Mouse (Mus musculus) kidney, postnatal 4 days (tissue): ENCODE data around the gene Eif3b.
A peak's percentile ranks its signal among the peaks of the same experiment; 100 is the strongest.

Experiments
- DNase-seq, 2 experiments: peaks; one replicate each; pipeline ENCODE4 v3.0.0; 2021; ENCODE audit warnings: mixed read lengths in 2 of 2

Gene Eif3b

DNA sequence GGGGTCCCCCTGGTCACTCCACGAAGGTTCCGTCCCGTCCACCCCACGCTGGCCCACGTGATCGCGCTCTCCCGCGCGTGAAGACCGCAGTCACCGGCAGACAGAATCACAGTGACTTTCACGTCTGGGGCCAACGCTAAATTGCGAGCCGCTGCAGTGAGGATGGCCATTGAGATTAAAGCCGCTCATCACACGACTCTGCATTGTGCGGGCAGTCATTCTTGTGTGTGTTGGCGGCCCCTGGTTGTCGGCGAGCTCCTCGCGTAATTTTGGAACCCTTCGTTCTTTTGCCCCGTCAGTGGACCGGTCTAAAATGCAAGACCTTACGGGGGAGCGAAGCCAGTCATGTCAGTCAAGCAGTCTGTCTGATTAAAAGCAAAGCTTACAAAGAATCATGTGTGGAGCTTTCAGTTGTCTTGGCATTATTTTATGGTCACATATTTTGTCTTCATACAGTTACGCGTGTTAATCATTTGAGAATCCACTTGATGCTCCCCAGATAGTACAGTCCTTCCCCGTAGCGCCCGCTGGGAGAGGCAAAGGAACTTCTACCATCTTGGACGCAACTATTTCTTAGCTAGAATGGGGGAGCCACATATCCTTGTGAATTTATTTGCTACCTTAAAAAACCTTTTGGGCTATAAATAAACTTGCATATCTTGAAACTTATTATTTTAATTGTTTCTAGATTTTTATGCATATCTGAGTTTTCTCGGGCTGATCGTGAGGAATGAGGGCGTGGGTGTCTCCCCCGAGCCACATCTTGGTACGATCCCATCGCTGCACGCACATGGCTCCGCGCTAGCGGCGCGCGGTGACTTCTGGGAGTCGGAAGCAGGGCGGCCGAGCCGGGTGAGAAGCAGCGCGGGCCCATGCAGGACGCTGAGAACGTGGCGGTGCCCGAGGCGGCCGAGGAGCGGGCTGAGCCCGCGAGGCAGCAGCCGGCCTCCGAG lies at the start of gene Eif3b:
Gene Eif3b (plus strand): TSS at position 840 of the 953 bp plus-strand sequence.
- peak; percentile 90 to 95 for DNase-seq

- DNase-seq = no peak
These were observed 49.7 kb upstream of the Eif3b start for GRCm38 (mm10) chr5:140369466-140369865.

- DNase-seq = no peak
These were observed 48.5 kb upstream of the Eif3b start for GRCm38 (mm10) chr5:140370446-140371254.

DNA sequence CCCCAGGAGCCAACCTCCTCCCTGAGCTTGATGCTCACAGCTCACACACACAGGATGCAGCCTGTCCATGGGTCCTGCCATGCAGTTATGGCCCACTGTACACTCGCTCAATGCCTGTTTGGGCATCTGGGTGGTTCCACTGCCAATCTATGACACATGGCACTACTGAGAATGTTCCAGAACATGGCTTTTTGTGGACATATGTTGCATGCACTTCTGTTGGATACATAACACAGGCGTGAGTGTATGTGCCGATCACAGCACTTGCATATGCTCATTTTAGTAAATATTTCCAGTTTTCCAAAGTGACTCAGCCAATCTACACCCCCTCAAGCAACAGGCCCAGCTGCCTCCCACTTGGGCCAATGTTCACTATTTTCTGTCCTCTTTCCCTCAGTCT lies 47.5 kb upstream of the Eif3b start:
- DNase-seq = no peak

- no peak for DNase-seq
These were observed 45.4 kb upstream of the Eif3b start for GRCm38 (mm10) chr5:140373711-140374110.

DNA sequence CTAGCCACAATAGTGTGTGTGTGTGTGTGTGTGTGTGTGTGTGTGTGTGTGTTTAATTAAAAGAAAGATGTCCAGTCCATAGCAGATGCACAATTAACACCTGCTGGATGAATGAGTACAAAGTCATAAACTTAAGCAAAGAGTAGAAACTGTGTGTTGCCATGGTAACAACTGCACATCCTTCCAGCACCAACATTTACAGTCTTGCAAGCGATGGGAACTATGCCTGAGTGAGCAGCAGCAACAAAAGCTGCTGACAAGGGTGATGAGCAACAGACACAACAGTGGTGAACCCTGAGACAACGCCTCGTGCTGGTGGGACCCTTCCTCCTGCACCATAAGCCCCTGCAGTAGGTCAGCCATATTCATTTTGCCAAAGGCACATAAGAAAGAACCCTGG lies 44.9 kb upstream of the Eif3b start:
- DNase-seq = no peak

DNA sequence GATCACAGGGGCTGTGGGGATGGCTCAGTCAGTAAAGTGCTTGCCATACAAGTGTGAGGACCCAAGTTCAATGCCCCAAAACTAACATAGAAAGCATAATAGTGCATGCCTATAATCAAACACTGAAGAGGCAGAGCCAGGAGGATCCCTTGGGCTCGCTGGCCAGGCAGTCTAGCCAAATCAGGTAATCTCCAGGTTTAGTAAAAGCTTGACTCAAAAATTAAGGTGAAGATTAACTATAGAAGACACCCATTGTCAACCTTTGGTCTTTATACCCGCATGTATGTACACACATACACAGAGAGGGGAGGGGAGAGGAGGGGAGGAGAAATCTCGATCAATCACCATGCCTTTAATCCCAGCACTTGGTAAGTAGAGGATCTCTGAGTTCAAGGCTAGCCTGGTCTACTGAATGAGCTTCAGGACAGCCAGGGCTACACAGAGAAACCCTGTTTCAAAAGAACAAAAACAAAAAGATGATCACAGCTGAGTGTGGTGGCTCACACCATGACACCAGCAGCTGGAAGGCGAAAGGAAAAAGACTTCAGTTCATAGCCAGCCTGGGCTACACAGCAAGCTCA lies 43.8 kb upstream of the Eif3b start:
- no peak for DNase-seq

DNA sequence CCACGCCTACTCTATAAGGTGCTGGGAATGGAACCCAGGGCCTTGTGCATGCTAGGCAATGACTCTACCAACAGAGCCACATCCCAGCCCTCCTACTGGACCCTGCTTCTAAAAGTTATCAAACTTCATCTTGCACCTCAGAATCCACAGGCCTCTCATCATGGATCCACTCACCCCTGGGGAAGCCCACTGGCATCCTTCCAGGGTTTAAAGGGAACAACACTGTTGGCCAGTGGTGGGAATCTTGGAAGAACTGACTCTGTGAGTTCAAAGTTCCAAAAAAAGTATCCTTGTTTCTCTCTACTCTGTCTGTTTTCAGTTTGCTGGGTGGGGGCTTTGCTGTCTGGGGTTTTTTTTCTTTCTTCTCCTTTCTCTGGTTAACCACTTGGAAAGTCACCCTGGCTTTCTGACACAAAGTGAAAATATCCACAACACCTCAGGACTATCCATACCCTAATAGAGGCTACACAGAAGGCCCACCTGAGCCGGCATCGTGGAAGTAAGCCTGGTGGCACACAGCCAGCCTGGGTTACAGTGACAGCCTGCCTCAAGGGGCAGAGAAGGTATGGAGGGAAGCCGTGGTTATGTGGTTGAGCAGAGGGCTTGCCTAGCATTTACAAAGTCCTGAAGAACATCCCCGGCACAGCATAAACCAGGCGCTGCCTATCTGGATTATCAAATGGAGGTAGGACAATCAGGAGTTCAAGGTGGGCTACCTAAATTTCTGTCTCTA lies 40.8 kb upstream of the Eif3b start:
- DNase-seq = no peak

DNA sequence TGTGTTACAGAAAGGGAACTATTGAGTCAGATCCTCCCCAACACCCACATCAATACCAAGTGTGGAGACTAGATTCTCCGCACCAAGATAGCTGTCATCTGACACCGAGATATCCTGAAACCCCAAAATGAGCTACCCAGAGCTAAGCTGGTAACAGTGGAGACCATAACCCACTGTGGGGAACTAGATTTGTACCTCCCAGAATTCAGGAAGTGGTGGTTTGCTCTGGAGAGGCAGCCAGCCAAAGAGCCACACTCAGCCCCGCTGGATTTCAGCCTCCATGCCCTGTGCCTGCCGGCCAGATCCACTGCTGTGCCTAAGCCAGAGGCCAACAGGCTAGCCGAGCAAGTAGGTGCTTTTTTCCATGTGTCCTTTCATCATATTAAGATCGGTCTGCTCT lies 39.8 kb upstream of the Eif3b start:
- DNase-seq = no peak

DNA sequence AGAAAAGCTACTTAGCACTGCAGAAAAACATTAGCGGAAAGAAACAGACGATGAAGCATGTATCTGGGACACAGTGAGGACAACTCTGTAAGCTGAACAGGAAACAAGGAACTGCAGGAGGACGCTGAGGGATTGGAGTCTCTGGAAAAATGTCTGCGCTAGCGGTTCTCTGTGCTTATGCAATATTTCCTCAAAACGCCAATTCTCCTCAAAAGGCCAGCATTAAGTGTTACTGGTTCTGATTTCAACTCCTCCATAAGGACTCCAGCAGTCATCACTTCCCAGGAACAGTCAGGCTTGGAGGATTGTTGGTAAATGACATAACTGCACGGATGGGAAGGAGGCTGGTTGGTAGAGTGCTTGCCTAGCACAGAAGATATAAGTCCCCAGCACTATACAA lies 38.0 kb upstream of the Eif3b start:
- peak in 1 of 2 experiments; percentile 1 for DNase-seq

GRCm38 (mm10) chr5:140382688-140383087 lies 36.4 kb upstream of the Eif3b start:
- DNase-seq = no peak

DNA sequence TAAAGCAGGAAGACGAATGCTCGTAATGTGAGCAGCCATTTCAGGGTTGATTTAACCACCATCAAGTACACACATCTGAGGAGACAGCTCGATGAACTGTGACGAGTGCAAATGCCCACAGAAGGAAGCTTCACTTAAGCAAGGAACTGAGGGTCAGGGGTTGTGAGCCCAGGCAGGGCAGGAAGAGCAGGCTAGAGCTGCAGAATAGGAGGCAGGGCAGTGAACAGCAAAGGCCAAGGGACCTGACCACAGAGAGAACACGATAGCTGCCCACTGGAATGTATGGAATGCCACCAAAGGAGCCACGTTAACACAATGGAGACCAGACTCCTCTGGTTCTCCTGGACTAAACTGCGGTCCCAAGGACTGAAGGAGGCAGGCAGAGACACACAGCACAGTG lies 35.6 kb upstream of the Eif3b start:
- peak; percentile 34 to 60 for DNase-seq

- DNase-seq = no peak
These were observed 34.7 kb upstream of the Eif3b start for GRCm38 (mm10) chr5:140384462-140384861.

DNA sequence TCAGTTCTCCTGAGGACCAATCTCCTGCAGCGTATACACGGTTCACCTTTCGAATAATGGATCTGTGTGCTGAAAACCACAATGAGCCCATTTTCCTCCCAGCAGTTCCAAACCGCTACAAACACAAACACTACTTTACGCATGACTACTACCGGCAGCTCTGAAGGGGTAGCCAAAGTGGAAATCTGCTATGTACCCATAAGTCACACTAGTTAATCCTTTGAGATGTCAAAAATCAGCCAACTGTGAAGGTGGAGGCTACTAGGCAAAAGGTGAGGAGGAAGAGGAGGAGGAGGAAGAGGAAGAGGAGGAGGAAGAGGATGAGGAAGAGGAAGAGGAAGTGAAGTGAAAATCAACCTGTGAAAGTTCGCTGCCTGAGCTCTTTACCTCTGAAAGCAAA lies 31.9 kb upstream of the Eif3b start:
- no peak for DNase-seq

DNA sequence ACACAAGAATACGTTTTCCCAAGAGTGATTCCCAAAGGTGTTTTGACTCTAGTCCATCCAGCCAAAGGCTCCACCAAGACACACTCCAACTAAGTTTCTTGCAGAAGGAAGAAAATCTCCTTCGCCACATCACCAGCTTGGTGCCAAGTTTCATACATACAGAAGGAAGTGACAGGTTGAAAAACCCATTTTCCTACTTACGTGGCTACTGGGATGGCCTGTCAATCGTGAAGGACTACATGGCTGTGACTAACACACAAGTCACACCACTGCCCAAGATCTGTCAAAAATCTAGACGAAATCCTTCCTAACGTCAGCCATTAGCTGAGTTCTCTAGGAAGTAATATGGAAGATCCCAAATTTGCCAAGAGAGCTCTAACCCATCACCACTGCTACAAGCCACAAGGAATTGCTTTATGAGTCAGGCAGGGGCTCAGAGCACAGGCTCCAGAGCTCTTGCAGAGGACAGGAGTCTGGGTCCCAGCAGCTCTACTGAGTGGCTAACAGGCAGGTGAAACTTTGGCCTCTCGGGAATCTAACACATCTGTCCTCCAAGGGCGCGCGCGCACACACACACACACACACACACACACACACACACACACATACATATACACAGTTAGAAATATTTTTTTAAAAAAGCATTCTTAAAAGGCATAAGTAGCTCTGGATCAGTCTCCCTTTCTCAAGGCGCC lies 31.2 kb upstream of the Eif3b start:
- DNase-seq = no peak

DNA sequence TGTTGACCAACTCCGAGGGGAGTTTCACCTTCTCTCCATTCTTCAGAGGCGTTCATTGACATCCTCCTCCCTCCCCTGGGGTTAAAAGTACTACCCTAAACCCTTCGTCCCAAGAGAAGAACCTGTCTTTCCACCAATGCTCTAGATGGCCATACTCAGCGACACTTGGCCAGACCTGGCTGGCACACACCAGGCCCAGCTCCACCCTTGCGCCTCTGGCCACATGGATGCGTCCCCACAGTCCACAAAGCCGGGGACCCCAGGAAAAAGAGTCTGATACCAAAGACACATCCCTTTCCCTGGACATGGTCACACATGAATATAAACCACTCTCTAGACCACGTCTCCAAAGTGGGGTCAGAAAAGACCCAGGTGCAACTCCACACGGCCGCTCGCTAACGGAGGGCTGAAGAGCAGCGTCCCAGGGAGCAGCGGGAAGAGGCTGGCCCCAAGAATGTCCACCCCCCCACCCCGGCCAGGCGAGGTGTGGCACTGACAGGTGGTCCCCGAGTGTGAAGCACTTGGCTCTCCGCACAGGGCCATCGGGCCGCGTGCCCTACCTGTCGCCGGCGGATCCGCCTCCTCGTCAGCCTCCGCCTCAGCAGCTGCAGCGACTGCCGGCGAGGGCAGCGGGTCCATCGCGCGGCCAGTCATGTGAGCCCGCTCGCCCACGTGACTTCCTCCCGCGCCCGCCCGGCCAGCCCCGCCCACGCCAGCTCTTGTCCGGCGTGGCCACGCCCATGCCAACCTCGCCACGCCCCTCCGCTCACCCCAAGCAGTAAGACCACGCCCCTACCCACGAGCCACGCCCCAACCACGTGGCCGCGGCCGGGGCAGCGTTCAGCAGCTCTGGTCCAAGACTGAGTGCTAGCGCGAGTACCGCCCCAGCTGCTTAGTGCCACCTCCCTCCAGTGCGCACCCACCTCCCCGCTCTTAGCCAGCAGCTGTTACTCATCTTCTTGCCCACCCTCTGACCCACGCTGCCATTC lies 30.2 kb upstream of the Eif3b start, which contains the start of gene Snx8:
Gene Snx8 (minus strand): TSS at position 675 of the 989 bp plus-strand sequence.
- DNase-seq = peak; percentile 99 to 100

GRCm38 (mm10) chr5:140389647-140390046 lies 29.5 kb upstream of the Eif3b start:
- no peak for DNase-seq

DNA sequence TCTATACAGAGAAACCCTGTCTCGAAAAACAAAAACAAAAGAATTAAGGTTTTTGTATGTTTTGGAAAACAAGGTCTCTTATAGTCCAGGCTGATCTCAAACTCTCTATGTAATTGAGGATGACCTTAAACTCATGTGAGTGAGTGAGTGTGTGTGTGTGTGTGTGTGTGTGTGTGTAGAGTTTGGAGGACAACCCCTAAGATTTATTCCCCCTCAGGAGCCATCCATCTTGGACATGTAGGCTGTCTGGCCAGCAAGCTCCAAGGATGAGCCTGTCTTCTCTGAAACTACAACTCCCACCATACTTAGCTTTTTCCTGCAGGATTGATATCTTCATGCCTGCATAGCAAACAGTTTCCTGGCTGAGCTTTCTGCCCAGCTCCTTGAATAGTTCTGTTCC lies 27.7 kb upstream of the Eif3b start:
- no peak for DNase-seq

GRCm38 (mm10) chr5:140391981-140392380 lies 27.1 kb upstream of the Eif3b start:
- no peak for DNase-seq

DNA sequence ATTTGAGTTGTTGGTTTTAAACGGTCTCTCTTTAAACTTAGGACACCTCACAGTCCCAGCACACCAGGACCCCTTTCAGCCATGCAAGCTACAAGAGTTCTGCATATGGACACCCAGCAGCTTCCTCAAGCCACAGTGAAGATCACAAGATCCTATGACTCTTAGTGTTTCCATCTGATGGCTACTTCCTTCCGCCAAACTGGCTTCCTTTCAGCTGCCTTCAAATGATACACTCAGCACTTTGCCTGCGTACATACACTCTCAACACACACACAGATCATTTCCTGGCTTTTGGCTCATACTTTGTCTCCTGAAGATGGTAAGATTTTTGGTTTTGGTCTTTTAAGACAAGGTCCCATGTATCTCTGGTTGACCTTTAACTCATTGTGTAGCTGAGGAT lies 26.4 kb upstream of the Eif3b start:
- no peak for DNase-seq
